Mouse (Mus musculus): ENCODE results near the gene Best3. TPM values are rescaled to one million over a fixed set of nuclear protein-coding genes. Genes with fewer than 3 reads are reported as not detected.

Best3 gene
- polyA plus RNA-seq, 1 experiment from 2014 or later, result 0.09 TPM

- Histone ChIP-seq H3K27ac (replicated peaks) (no peak overlapping the region), H3K4me1 (peaks cover 19% of the 10 kb centered on the region), H3K36me3 (replicated peaks) (no peaks in the 10 kb centered on the region), H3K27me3 (replicated peaks; ENCODE audit: low read depth, poor library complexity, severe bottlenecking) (no peaks in the 10 kb centered on the region), H3K9me3 (no peaks in the 10 kb centered on the region), H3K4me3 (no peak overlapping the region)
- DNase-seq (ENCODE audit: low spot score), result no peak
- WGBS, result 82% methylated on average over 14 of the region's 14 CpGs
Measured at GRCm38 (mm10) chr10:116962152-116962551, 24.0 kb upstream of the Best3 start.

- peaks cover 19% of the 10 kb centered on the region for H3K4me1 ChIP-seq
- H3K27me3 ChIP-seq (replicated peaks; ENCODE audit: low read depth, poor library complexity, severe bottlenecking), result no peaks in the 10 kb centered on the region
- H3K27ac ChIP-seq (replicated peaks), result no peak overlapping the region
- no peaks in the 10 kb centered on the region for H3K9me3 ChIP-seq
- WGBS, result 55% methylated on average over 17 of the region's 17 CpGs
- no peaks in the 10 kb centered on the region for H3K36me3 ChIP-seq (replicated peaks)
- peak; percentile 37 for DNase-seq (ENCODE audit: low spot score)
- no peak overlapping the region for H3K4me3 ChIP-seq
Measured at GRCm38 (mm10) chr10:116962803-116963202, 23.3 kb upstream of the Best3 start.

- Histone ChIP-seq H3K36me3 (replicated peaks) (no peaks in the 10 kb centered on the region), H3K27me3 (replicated peaks; ENCODE audit: low read depth, poor library complexity, severe bottlenecking) (no peaks in the 10 kb centered on the region), H3K27ac (replicated peaks) (no peak overlapping the region), H3K4me3 (no peak overlapping the region), H3K9me3 (no peaks in the 10 kb centered on the region), H3K4me1 (peaks cover 19% of the 10 kb centered on the region)
- 84% methylated on average over 11 of the region's 11 CpGs for WGBS
- no peak for DNase-seq (ENCODE audit: low spot score)
Measured at GRCm38 (mm10) chr10:116964084-116964483, 22.0 kb upstream of the Best3 start.

- H3K4me1 ChIP-seq, result peaks cover 19% of the 10 kb centered on the region
- no peaks in the 10 kb centered on the region for H3K36me3 ChIP-seq (replicated peaks)
- H3K9me3 ChIP-seq, result no peaks in the 10 kb centered on the region
- 87% methylated on average over 4 of the region's 4 CpGs for WGBS
- no peak overlapping the region for H3K27ac ChIP-seq (replicated peaks)
- no peak for DNase-seq (ENCODE audit: low spot score)
- H3K27me3 ChIP-seq (replicated peaks; ENCODE audit: low read depth, poor library complexity, severe bottlenecking), result no peaks in the 10 kb centered on the region
- no peak overlapping the region for H3K4me3 ChIP-seq
Measured at GRCm38 (mm10) chr10:116964571-116964970, 21.5 kb upstream of the Best3 start.

GRCm38 (mm10) chr10:116965297-116965696 lies 20.8 kb upstream of the Best3 start:
- Histone ChIP-seq H3K36me3 (replicated peaks) (no peaks in the 10 kb centered on the region), H3K27ac (replicated peaks) (no peak overlapping the region), H3K4me1 (peaks cover 19% of the 10 kb centered on the region), H3K4me3 (no peak overlapping the region), H3K9me3 (no peaks in the 10 kb centered on the region), H3K27me3 (replicated peaks; ENCODE audit: low read depth, poor library complexity, severe bottlenecking) (no peaks in the 10 kb centered on the region)
- 60% methylated on average over 5 of the region's 5 CpGs for WGBS
- peak; percentile 56 for DNase-seq (ENCODE audit: low spot score)

GRCm38 (mm10) chr10:116966065-116966464 lies 20.0 kb upstream of the Best3 start:
- Histone ChIP-seq H3K27ac (replicated peaks) (no peak overlapping the region), H3K4me3 (no peak overlapping the region)
- 87% methylated on average over 6 of the region's 6 CpGs for WGBS

GRCm38 (mm10) chr10:116968741-116969140 lies 17.4 kb upstream of the Best3 start:
- Histone ChIP-seq H3K27me3 (replicated peaks; ENCODE audit: low read depth, poor library complexity, severe bottlenecking) (no peaks in the 10 kb centered on the region), H3K27ac (replicated peaks) (no peak overlapping the region), H3K36me3 (replicated peaks) (no peaks in the 10 kb centered on the region), H3K9me3 (no peaks in the 10 kb centered on the region), H3K4me3 (no peak overlapping the region), H3K4me1 (peaks cover 14% of the 10 kb centered on the region)
- no peak for DNase-seq (ENCODE audit: low spot score)
- 86% methylated on average over 4 of the region's 4 CpGs for WGBS

More at GRCm38 (mm10) chr10:116966065-116966464, 20.0 kb upstream of the Best3 start:
- peaks cover 19% of the 10 kb centered on the region for H3K4me1 ChIP-seq
- no peak for DNase-seq (ENCODE audit: low spot score)
- no peaks in the 10 kb centered on the region for H3K36me3 ChIP-seq (replicated peaks)
- H3K27me3 ChIP-seq (replicated peaks; ENCODE audit: low read depth, poor library complexity, severe bottlenecking), result no peaks in the 10 kb centered on the region
- H3K9me3 ChIP-seq, result no peaks in the 10 kb centered on the region

DNA sequence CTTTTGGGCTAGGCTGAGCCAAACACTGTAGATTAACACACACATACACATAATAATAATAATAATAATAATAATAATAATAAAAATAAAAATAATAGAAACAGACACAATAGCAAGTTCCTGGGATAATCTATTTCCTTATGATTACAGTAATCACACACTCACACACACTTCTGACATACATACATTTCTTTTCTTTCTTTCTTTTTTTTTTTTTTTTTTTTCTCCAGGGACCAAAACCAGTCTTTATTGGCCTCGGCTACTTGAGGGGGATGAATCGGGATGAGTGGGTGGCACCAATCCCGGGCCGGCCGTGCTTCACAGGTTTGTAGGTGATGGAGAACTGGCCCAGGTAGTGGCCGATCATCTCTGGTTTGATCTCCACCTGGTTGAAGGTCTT lies 13.6 kb upstream of the Best3 start, which contains the start of gene Gm10271:
Gene Gm10271, minus strand, starts transcription at position 101 of the 400 bp plus-strand sequence.
- no peak for DNase-seq (ENCODE audit: low spot score)
- no peaks in the 10 kb centered on the region for H3K36me3 ChIP-seq (replicated peaks)
- no peak within 1 kb of the TSS for H3K27ac ChIP-seq (replicated peaks)
- no peak within 1 kb of the TSS for H3K4me3 ChIP-seq
- no peaks in the 10 kb centered on the region for H3K27me3 ChIP-seq (replicated peaks; ENCODE audit: low read depth, poor library complexity, severe bottlenecking)
- H3K4me1 ChIP-seq, result peaks cover 5% of the 10 kb centered on the region; the same call in 1 of the 2 replicates
- H3K9me3 ChIP-seq, result no peaks in the 10 kb centered on the region
- 95% methylated on average over 6 of the region's 6 CpGs for whole genome bisulfite sequencing

DNA sequence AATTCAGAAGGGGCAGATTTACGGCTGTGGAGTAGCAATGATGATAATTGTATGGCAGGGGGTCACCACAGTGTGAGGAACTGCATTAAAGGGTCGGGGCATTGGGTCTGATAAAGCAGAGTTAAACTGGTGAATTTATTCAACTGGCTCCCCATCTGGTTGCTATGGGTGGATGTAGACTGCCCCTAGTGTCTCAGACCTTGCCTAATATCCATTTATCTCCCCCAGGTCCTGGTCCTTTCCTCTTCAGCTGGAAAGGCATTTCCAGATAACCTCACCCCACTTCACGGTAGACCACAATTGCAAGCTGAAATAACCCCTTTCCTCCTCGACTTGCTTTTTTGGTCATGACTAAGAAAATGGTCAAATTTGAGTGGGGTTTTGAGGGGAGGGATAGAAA lies 8.7 kb upstream of the Best3 start:
- DNase-seq (ENCODE audit: low spot score), result no peak
- no peak overlapping the region for H3K4me3 ChIP-seq
- H3K36me3 ChIP-seq (replicated peaks), result no peaks in the 10 kb centered on the region
- H3K4me1 ChIP-seq, result peaks cover 6% of the 10 kb centered on the region; the same call in 1 of the 2 replicates
- 62% methylated on average over 4 of the region's 4 CpGs for WGBS
- H3K9me3 ChIP-seq, result no peaks in the 10 kb centered on the region
- H3K27me3 ChIP-seq (replicated peaks; ENCODE audit: low read depth, poor library complexity, severe bottlenecking), result no peaks in the 10 kb centered on the region
- no peak overlapping the region for H3K27ac ChIP-seq (replicated peaks)

DNA sequence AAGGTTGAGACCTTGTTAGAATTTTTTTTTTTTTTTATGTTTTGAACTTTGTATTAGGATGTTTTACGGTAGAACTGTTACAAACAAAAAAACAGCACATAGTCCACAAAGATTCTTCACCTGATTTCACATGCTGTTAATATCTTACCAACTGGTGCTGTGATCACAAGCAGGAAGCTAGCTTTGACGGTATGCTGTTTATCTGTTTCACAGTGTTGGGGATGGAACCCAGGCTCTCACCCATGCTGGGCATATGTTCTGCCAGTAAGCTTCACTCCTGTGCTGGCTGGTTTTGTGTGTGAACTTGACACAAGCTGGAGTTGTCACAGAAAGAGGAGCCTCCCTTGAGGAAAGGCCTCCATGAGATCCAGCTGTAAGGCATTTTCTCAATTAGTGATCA lies 8.3 kb upstream of the Best3 start:
- H3K27me3 ChIP-seq (replicated peaks; ENCODE audit: low read depth, poor library complexity, severe bottlenecking), result no peaks in the 10 kb centered on the region
- no peaks in the 10 kb centered on the region for H3K9me3 ChIP-seq
- 77% methylated on average over 2 of the region's 2 CpGs for WGBS
- DNase-seq (ENCODE audit: low spot score), result no peak
- H3K4me3 ChIP-seq, result no peak overlapping the region
- peaks cover 6% of the 10 kb centered on the region; the same call in 1 of the 2 replicates for H3K4me1 ChIP-seq
- no peak overlapping the region for H3K27ac ChIP-seq (replicated peaks)
- H3K36me3 ChIP-seq (replicated peaks), result no peaks in the 10 kb centered on the region

GRCm38 (mm10) chr10:116978841-116979240 lies 7.3 kb upstream of the Best3 start:
- 92% methylated on average over 9 of the region's 9 CpGs for WGBS
- Histone ChIP-seq H3K36me3 (replicated peaks) (no peaks in the 10 kb centered on the region), H3K4me3 (no peak overlapping the region), H3K27me3 (replicated peaks; ENCODE audit: low read depth, poor library complexity, severe bottlenecking) (no peaks in the 10 kb centered on the region), H3K27ac (replicated peaks) (no peak overlapping the region), H3K4me1 (peaks cover 6% of the 10 kb centered on the region; the same call in 1 of the 2 replicates), H3K9me3 (no peaks in the 10 kb centered on the region)
- DNase-seq (ENCODE audit: low spot score), result no peak

- 80% methylated on average over 4 of the region's 4 CpGs for WGBS
- Histone ChIP-seq H3K4me3 (no peak overlapping the region), H3K27me3 (replicated peaks; ENCODE audit: low read depth, poor library complexity, severe bottlenecking) (no peaks in the 10 kb centered on the region), H3K9me3 (no peaks in the 10 kb centered on the region), H3K4me1 (peaks cover 6% of the 10 kb centered on the region; the same call in 1 of the 2 replicates), H3K27ac (replicated peaks) (no peak overlapping the region), H3K36me3 (replicated peaks) (no peaks in the 10 kb centered on the region)
- no peak for DNase-seq (ENCODE audit: low spot score)
Measured at GRCm38 (mm10) chr10:116980273-116980672, 5.8 kb upstream of the Best3 start.

DNA sequence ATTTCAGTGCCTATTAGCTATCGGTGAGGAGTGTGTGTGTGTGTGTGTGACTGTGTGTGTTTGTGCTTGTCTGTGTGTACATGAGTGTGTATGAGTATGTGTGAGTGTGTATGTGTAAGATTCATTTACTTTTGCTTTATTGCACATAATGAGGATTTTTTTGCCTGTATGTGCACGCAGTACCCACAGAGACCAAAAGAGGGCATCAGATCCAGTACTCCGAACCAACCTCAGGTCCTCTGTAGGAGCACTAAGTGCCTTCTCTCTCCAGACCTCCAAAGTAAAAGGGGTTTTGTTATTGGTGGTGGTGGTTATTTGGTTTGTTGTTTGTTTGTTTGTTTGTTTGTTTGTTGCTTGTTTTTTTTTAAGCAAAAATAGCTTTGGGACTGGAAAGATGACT lies 5.2 kb upstream of the Best3 start:
- 71% methylated on average over 3 of the region's 3 CpGs for WGBS

More for the DNA sequence above, 5.2 kb upstream of the Best3 start:
- no peak for DNase-seq (ENCODE audit: low spot score)
- H3K4me3 ChIP-seq, result no peak overlapping the region
- no peaks in the 10 kb centered on the region for H3K9me3 ChIP-seq
- H3K27me3 ChIP-seq (replicated peaks; ENCODE audit: low read depth, poor library complexity, severe bottlenecking), result no peaks in the 10 kb centered on the region
- no peaks in the 10 kb centered on the region for H3K36me3 ChIP-seq (replicated peaks)
- no peak overlapping the region for H3K27ac ChIP-seq (replicated peaks)
- H3K4me1 ChIP-seq, result peaks cover 6% of the 10 kb centered on the region; the same call in 1 of the 2 replicates

All from embryonic facial prominence, embryonic 10.5 days (tissue).